Mouse (Mus musculus): ENCODE results near the gene Gmeb2.

Gene Gmeb2

DNA sequence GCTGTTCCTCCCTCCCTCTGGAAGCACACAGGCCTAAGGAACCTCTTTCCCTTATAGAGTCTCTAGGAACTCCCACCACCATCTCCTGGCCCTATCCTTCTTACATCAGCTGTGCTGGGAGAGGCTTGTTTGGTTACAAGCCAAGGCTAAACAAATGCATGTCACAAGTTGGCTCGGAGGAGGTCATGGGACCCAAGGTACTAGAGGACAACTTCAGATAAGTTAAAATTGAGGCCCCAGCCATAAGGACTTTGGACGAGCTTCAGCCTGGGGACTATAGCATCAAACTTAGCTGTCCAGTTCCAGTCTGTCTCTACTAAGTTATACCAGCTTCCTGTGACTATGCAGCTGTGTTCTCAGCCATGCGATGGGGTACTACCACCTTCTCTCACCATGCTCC, 60.7 kb downstream of the Gmeb2 start:
- no peak for DNase-seq (ENCODE audit: low read depth, low spot score)

DNA sequence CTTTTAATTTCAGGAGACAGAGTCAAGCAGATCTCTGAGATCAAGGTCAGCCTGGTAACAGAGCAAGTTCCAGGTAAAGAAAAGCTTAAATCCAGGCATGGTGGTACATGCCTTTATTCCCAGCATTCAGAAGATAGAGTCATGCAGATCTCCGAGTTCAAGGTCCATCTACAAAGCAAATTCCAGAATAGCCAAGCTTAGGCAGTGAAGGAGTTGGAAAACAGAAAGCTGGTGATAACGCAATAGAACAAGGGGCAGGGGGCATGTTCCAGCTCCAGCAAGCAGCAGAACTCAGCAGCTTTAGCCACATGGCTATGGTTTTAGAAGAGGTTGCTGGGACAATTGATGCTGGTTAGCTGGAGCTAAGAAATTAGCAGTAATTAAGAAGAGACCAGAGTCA, 62.8 kb downstream of the Gmeb2 start:
- no peak for DNase-seq (ENCODE audit: low read depth, low spot score)

DNA sequence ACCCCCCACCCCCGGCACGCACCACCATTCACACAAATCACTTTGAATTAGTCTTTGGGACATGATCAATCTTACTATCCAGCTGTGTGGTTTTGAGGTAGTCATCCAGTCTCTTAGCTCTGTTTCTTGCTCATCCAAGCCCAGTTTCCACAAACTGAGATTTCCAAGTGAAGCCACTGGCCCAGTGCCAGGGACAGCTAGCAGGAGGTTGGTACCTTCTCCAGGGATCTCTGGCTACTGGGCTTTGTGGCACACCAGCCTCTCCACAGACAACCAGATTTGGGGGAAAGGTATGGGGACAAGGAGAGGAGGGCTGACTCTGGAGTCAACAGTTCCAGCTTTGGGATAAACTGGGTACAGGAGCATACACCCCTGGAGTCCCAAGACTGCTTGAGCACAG, 67.5 kb downstream of the Gmeb2 start:
- DNase-seq (ENCODE audit: low read depth, low spot score), result no peak

DNA sequence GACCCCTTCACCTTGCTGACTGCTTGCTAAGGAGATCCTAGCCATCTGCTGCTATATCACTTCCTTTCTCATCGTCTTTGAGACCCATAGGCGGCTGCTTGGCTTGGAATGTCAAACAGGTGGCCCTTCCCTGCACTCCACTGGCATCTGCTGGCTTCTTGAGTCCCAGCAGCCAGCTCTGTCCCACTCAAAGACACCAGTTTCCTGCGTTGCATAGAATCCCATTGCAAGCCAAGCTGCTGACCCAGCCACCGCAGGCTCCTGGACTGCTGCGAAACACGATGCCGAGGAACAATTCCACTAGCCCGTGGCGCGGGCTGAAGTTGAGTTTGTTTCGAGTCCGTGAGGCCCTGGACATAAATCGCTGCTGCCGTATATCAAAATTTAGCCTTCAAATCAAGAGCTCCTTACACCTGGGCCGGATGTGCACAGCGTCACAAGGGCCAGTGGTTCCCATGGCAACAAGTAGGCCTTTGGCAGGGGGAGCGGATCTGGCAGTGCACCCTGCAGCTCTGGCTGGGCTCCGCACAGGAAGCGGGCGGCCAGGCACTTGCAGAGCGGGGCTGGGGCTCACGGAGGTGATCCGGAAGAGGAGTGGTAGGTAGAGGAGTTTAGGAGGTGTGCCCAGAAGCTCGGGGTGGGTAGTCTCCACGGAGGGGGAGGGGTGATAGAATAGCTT, 68.2 kb downstream of the Gmeb2 start, which contains the start of gene Fndc11:
TSS of gene Fndc11 (plus strand) at position 476 of the 679 bp plus-strand sequence.
- no peak for DNase-seq (ENCODE audit: low read depth, low spot score)

DNA sequence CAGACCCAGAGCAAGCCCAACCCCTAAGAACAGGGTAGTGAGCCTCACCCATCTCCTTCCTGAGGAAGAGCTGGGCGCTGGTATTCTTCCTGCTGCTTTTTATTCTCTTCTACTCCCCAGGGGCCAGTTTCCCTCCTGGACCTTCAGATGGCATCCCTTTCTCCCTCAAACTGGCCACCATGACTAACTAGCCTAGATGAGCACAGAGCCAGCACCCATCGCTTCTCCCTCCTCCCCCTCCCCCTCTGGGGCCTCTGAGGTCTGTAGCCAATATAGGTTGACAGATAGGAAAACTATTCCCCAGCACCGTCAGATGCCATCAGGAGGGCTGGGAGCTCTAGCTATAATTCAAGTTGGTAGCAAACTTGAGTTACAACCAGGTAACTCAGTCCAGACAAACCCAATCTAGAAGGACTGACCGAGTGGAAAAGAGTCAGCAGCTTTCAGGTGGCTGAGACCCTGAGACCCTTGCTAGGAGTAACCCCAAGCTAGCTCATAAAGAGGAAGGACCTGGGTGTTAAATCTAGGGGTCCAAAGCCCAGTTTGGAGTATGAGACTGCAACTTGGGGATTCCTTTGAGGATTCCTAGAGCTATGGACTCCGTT, 68.9 kb downstream of the Gmeb2 start:
- no peak for DNase-seq (ENCODE audit: low read depth, low spot score)

DNA sequence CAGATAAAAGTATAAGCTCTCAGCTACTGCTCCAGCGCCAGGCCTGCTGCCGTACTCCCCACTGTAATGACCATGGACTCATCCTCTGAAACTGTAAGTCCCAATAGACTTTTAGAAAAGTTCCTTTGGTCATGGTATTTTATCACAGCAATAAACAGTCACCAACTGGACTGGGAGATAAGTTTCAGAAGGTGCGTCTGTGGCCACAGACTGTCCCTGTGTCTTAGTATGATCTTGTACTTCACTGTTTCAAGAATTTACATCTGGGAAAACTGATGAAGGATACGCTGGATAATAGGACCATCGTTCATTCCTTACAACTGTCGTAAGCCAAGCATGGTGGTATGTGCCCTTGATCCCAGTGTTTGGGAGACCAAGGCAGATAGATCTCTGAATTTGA, 71.8 kb downstream of the Gmeb2 start:
- DNase-seq (ENCODE audit: low read depth, low spot score), result no peak

DNA sequence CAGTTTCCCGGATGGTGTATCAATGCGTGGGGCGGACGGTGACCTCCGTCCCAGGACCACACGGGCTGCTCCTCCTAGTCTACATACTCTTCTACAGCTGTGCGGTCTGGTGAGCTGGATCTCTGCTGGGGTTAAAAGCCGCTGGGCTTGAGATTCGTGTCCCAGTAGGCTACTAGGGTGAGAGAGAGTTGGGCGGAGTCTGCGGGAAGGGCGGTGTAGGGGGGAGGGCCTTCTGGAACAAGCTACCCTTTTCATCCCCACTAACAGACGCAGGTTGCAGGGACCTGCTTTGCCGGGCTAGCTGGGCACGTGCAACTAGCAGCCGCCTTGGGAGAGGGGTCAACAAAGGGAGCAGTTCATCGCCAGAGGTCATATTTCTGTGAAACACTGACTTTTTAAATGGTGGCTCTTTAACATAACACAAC, 74.8 kb downstream of the Gmeb2 start, which contains the start of gene Srms:
TSS of gene Srms (minus strand) at position 165 of the 425 bp plus-strand sequence.
- no peak for DNase-seq (ENCODE audit: low read depth, low spot score)

DNA sequence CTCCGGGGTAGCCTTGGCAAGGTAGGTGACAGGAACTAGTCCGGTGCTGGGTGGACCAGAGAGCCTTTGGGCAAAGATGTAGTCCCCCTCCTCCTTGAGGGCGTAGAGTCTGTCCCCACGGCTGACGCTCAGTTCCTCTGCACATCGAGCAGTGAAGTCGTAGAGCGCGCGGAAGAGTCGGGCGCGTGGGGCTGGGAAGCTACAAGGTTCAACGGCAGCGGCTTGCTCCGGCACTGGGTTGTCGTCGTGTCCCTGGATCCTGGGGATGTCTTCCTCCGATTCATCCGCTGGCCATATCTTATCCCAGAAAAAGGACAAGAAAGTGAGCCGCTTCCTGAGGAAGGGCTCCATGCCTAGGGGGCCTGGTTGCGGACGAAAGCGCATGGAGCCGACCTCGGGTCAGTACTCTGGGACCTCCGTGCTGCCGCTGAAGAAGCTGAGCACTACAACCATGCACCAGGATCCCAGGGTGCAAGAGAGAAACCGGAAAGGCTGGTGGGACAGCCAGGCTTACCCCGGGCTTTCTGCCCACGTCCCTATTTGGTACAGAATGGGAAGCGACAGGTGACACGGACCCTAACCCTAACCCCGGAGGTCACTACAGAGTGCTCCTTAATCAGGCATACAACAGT, 75.3 kb downstream of the Gmeb2 start:
- no peak for DNase-seq (ENCODE audit: low read depth, low spot score)

DNA sequence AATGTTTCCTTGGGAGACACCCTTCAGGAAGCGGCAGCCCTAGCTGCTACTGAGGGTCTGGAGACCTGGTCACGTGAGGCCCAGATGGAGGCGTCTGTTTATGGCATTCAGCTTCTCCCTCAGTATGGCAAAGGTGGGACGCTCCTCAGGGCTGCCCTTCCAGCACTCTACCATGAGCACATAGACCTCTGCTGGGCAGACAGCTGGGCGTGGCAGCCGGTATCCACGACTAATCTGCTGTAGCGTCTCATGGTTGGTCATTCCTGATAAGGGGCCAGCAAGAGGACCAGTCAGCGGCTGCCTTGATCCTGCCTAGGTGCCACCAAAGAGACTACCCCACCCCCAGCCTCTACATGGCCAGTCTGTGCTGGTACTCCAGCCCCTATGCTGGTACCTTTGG, 81.7 kb downstream of the Gmeb2 start:
- DNase-seq (ENCODE audit: low read depth, low spot score), result peak; percentile 65

DNA sequence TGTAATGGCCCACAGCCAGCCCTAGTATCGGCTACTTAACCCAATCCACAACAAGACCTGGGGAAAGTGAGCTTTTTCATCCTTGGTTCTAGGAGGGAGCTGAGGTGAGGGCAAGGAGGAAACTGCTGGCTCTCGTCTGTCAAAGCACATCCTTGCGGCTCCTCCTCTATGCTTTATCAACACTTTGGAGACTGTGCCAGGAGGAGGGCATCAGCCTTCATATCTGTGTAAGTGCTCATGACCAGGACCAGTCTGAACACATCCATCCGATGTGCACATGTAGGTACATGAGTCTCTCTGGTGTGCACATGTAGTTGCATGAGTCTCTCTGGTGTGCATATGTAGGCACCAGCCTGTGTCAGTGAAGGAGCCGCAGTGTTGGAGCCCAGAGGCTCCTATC, 82.2 kb downstream of the Gmeb2 start:
- peak; percentile 33 for DNase-seq (ENCODE audit: low read depth, low spot score)

DNA sequence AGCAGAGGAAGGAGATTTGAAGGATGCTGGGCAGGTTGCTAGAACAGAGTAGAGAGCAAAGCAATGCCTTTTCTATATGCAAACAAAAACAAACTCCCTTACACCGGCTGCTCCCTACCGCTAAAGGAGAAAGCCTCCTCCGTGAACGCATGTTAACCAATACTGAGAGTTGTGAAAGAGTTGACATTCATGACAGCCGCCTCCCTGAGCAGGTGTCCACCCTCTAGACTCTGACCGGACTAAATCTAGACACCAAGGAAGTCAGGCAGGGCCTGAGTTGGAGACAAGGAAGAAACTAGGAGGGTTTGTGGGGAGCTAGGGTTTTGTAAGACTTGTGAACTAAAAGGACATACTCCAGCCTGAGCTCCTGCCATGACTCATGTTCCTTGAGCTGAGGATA, 84.9 kb downstream of the Gmeb2 start:
- DNase-seq (ENCODE audit: low read depth, low spot score), result no peak

DNA sequence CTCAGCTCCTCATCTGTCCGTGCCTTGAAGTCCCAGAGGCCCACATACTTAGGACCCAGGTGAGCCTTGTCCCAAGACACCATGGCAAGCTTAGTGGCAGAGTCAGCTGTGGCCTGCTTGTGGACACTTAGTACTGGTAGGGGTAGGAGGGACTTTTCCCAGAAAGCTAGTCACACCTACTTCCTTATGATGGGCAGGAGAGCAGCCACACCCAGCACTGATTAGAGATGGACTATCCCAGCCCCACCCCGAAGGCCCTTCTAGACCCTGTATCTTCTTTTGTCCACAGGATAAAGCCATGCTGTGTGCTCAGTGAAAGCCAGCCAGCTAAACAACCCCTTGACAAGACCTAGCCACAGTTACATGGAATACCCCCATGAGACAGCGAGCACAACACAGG, 85.4 kb downstream of the Gmeb2 start, which contains the start of gene Ptk6:
TSS of gene Ptk6 (minus strand) at position 368 of the 400 bp plus-strand sequence.
- no peak for DNase-seq (ENCODE audit: low read depth, low spot score)

DNA sequence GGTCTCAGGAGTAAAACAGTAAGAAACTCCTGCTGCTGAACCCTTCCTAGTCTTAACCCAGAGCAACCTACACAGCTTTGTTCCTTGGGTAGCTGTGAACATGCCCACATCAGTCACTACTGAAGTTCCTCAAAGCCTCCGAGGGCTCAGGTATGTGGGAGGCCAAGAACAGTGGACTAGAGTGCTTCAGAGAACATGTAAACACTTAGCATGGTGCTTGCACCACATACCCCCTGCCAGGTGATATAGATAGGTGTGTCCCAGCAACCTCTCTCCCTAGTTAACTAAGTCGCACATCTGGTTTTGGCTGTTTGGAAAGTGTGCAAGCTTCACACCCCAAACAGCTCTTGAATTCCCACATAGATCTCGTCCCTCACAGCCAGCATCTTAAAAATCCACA, 86.2 kb downstream of the Gmeb2 start:
- DNase-seq (ENCODE audit: low read depth, low spot score), result no peak
